Mouse (Mus musculus) lung, postnatal 4 days (tissue): Measurements from ENCODE around the gene Zfp612.

Source experiments
- DNase-seq, 2 experiments: peaks; one replicate each; pipeline ENCODE4 v3.0.0; 2021

The Zfp612 gene

DNA sequence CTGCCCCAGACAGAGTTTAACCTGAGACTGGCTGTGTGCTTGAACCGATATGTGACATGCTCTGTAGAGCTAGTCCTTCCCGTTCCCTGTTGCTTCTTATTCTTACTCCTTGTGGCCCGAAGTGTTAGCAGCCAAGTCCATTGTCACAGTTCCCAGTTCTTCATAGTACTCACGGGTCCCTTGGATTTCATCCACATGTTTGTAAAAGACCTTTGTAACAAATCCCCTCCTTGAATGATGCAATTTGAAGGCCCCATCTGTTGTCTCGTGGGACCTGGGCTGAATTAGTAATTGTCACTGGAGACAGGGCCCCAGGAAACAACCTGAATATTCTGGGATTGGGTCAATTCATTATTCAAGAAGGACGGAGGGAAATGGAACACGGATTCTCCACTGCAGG, 56.0 kb downstream of the Zfp612 start:
- no peak for DNase-seq

DNA sequence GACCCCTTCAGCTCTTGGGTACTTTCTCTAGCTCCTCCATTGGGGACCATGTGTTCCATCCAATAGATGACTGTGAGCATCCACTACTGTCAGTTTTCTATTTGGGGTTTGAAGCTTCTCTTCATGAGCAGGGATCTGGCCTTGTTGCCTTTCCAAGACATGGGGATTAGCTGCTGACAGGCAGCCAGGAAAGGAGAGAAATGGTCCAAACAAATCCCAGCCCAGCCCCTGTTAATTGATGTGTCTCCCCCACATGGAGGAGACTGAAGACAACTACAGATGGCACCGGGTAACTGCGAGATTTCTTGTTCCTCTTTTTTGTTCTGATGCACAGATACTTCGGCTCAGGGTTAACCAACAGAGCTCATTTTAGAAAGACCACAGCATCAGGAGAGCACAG, 60.6 kb downstream of the Zfp612 start:
- no peak for DNase-seq

GRCm38 (mm10) chr8:110140770-110141169, 61.2 kb downstream of the Zfp612 start:
- DNase-seq, result no peak
